Mouse (Mus musculus) liver (tissue): ENCODE measurements around the gene Osbpl11.
A peak's percentile ranks its signal among the peaks of the same experiment; 100 is the strongest.
"Not testable (repeated sequence)": the region's sequence is repeated elsewhere in the genome, so short reads cannot be mapped to it uniquely, and the experiment has no call there.

Experiments
- DNase-seq: peaks from one replicate; pipeline ENCODE4 v3.0.0-alpha.2; 2020; ENCODE audit warnings: mixed read lengths

Gene Osbpl11

GRCm38 (mm10) chr16:33184901-33185260, at the start of gene Osbpl11:
Gene Osbpl11, plus strand, starts transcription at chr16:33185071.
- DNase-seq, result peak; percentile 95

DNA sequence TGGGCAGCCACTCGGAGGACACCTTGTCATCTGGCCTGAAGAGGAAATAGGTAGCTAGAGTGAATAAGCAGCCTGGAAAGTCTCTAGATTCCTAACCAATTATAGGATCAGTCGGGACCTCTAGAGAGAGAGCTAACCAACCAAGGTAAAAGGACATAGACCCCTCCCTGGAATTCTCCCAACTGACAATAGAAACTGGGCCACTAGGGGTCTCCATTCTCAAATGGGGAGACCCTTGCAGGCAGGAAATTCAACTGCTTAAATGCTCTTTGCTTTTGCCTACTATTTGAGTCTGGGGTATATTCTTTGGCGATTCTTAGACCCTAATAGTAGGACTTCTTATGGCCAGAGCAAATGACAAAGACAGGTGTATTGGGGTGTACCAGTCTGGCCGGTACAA, 49.7 kb upstream of the Osbpl11 start:
- DNase-seq, result no peak

- DNase-seq, result not testable (repeated sequence)
Measured at GRCm38 (mm10) chr16:33139061-33139460, 45.8 kb upstream of the Osbpl11 start.

DNA sequence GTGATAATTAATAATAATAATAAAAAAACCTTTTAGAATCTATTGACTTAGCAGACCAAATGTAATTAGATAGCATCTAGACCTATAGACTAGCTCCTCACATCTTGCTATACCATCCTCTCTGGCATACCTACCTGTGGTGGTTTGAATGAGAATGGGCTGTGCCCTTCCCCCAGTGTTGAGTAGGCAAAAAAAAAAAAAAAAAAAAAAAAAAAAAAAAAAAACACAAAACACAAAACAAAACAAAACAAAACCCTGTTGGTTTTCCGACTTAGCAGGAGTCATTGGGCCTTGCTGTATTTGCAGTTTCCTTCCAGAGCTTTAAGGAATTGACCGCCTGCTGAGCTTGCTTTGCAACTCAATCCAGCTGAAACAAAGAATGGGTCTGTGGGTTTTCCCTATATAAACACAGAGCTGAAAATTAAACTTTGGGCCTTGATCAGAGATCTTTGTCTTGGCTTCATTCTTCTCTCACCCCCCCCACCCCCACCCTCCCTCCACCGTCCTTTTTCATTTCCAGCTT, 43.1 kb upstream of the Osbpl11 start:
- no peak for DNase-seq

DNA sequence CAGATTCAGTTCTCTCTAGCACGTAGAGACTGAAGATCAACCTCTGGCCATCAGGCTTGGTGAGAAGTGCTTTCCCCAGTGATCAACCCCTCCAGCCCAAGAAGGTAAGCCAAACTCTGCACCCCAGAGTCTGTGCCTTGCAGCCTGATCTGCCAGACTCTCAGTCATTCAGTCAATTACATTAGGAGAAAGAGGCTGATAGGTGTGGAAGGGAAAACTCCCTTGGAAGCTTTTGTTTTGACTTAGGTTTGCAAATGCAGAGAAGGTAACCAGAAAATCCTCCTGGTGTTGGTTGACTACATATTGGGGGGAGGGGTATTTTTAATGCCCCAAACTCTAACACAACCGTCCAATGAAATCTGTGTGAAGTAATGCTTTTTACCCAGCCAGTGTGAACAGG, 41.4 kb upstream of the Osbpl11 start:
- DNase-seq, result no peak

DNA sequence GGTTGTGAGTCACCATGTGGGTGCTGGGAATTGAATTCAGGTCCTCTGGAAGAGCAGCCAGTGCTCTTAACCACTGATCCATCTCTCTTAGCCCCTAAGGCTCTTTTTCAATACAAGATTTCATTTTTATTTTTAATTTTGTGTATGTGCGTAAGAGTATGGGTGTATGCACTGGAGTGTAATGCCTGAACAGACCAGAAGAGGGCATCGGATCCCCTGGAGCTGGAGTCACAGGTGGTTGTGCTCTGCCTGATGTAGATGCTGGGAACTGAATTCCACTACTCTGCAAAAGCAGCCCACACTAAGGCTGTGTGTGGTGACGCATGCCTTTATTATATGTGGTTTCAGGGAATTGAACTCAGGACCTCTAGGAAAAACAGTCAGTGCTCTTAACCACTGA, 38.7 kb upstream of the Osbpl11 start:
- no peak for DNase-seq

- DNase-seq, result no peak
Measured at GRCm38 (mm10) chr16:33148135-33148534, 36.7 kb upstream of the Osbpl11 start.

DNA sequence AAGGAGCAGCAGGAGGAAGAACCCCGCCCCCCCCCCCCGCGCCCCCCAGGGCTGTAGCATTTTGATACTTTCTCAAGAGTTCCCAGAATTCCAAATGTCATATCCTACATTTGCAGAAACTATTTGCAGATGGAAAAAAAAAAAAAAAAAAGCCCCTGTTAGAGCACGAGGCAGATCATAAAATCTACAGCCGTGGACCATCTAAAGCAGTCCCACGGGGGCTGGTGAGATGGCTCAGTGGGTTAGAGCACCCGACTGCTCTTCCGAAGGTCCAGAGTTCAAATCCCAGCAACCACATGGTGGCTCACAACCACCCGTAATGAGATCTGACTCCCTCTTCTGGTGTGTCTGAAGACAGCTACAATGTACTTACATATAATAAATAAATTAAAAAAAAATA, 34.0 kb upstream of the Osbpl11 start:
- DNase-seq, result not testable (repeated sequence)

DNA sequence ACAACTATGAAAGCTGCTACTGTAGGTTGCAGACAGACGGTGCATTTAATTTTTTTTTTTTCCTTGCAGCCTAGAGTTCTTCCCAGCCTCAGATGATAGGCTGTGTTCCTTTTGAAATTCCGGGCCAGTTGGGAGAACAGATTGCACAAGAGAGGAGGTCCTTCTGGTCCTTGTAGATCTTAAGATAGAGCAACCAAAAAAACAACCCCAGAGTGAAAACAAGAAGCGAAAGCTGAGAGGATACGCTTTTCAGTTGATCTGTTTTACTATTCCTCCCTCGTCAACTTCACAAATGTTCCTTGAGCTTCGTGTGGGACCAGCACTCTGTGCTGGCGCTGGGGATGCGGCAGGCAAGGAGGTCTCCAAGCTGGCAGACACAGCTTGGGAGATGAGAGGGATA, 33.3 kb upstream of the Osbpl11 start:
- DNase-seq, result no peak

GRCm38 (mm10) chr16:33154992-33155391, 29.9 kb upstream of the Osbpl11 start:
- DNase-seq, result no peak

GRCm38 (mm10) chr16:33158006-33158405, 26.9 kb upstream of the Osbpl11 start:
- no peak for DNase-seq

- DNase-seq, result no peak
Measured at GRCm38 (mm10) chr16:33158590-33159071, 26.2 kb upstream of the Osbpl11 start.

- no peak for DNase-seq
Measured at GRCm38 (mm10) chr16:33159363-33159762, 25.5 kb upstream of the Osbpl11 start.

- no peak for DNase-seq
Measured at GRCm38 (mm10) chr16:33163330-33164090, 21.4 kb upstream of the Osbpl11 start.

- DNase-seq, result peak; percentile 66
Measured at GRCm38 (mm10) chr16:33166284-33166683, 18.6 kb upstream of the Osbpl11 start.

- DNase-seq, result no peak
Measured at GRCm38 (mm10) chr16:33167537-33167936, 17.3 kb upstream of the Osbpl11 start.

DNA sequence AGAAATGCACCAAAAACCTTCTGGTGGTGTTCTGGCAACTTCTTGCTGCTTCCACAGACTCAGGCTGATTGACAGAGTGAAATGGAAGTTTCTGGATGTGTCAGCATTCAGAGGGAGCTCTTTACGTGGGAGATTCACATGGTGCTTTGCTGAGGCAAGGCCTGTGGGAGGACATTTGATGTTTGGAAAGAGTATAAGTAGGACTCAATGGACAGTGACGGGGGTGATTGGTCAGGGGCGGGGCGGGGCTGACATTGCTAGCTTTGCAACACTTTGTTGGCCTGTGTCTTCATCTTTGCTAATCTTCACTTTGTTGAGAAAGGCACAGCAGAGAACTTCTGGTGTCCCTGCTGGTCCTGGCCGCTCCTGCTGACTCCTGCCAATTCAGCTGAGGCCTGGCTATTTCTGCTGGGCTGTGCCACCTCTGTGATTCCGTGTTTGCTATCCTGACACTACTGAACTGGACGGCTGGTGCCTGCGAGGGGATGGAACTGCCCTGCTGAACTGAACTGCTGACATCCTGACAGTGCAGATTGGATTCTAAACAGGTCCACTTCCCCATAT, 15.3 kb upstream of the Osbpl11 start:
- DNase-seq, result no peak

- DNase-seq, result no peak
Measured at GRCm38 (mm10) chr16:33170716-33171587, 13.9 kb upstream of the Osbpl11 start.

GRCm38 (mm10) chr16:33171800-33172199, 13.1 kb upstream of the Osbpl11 start:
- no peak for DNase-seq

- no peak for DNase-seq
Measured at GRCm38 (mm10) chr16:33173151-33173550, 11.7 kb upstream of the Osbpl11 start.

GRCm38 (mm10) chr16:33174695-33175094, 10.2 kb upstream of the Osbpl11 start:
- no peak for DNase-seq

DNA sequence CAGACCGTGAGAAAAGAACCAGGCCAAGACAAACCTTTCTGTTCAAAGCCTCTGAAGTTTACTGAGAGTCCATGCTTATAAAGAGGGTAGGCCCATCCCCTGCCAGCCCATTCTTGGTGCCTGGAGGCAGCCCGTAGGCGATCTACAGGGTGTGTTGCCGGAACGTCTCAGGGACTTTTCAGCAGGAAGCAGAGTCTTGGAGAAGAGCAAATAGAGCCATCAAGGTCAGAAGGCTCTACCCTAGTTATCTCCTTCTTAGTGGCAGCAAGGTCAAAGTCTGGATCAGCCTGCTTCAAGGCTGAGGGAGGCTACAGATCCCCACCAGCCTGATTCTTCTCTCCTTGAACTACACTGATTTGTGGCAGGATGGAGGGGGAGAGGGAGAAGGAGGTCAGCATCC, 8.0 kb upstream of the Osbpl11 start:
- DNase-seq, result not testable (repeated sequence)

DNA sequence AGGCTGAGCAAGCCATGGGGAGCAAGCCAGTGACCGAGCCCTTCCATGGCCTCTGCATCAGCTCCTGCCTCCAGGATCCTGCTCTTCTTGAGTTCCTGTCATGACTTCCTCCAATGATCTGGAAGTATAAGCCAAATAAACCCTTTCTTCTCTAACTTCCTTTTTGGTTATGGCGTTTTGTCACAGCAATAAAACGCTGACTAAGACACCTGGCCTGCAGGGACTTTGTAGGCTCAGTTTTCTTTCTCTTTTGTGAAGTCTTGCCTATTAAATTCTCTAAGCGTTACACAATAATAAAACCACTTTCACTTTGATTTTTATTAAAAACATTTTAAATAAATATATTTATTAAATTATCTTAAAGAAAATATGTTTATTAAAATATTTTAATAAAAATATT, 7.1 kb upstream of the Osbpl11 start:
- DNase-seq, result no peak
